Mouse (Mus musculus): ENCODE data around the gene Fam216a.
A peak's percentile ranks its signal among the peaks of the same experiment; 100 is the strongest.

Fam216a gene

GRCm38 (mm10) chr5:122390671-122391070 is 18.5 kb upstream of the Fam216a start:
- DNase-seq (ENCODE audit: low read depth, low spot score): no peak

- no peak for DNase-seq (ENCODE audit: low read depth, low spot score)
Measured at GRCm38 (mm10) chr5:122390006-122390405, 17.8 kb upstream of the Fam216a start.

DNA sequence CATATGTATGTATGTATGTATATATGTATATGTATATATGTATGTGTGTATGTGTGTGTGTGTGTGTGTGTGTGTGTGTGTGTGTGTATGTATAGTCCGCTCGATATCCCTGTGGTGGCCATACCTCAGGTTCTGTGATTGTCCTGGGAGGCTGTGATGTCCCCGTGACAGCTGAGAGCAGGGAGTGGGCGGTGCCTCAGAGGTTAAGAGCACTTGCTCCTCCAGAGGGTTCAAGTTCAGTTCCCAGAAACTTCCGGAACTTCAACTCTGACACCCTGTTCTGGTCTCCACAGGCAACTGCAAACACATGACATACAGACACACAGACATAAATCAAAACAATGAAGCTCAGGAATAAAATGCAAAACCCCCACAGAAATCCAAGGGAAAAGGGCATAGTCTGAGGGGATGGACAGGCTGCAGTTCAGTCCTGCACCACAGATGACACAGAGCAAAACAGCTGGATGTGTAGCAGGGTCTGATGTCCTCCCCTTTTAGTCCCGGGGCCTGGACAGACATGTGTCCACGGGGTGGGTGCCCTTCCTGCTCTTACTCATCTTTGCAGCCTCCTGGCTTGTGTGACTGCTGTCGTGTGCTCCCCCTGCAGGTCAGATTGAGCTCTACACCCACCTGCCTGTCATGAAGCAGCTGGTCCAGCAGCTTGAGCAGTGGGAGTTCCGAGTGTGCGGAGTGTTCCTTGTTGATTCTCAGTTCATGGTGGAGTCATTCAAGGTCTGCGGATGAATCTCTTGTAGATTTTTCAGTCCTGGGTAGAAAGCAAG is 7.4 kb upstream of the Fam216a start:
- no peak for DNase-seq (ENCODE audit: low read depth, low spot score)

GRCm38 (mm10) chr5:122378171-122378570 is 6.0 kb upstream of the Fam216a start:
- no peak for DNase-seq (ENCODE audit: low read depth, low spot score)

GRCm38 (mm10) chr5:122377101-122377833 is 5.1 kb upstream of the Fam216a start:
- DNase-seq (ENCODE audit: low read depth, low spot score): no peak

DNA sequence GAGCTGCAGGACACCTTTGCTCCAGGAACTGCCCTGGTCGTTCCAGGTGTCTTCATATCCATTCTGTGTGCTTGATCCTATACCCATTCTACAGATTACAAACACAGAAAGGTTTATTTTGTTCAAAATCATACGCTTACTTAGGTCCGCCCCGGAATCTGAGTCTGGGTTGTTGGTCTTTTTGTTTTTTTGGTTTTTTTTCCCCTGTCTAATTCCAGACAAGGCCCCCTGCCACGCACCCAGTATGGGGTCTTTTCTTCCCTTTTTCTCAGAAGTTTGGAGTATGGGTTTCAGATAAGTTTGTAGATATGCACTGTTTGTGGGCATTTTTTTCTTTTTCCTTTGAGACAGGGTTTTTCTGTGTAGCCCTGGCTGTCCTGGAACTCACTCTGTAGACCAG is 714 bp upstream of the Fam216a start:
- no peak for DNase-seq (ENCODE audit: low read depth, low spot score)

GRCm38 (mm10) chr5:122371591-122372191 is 473 bp downstream of the Fam216a start, which contains the start of gene Gpn3:
Gene Gpn3 (plus strand): TSS chr5:122371876.
- peak; percentile 59 for DNase-seq (ENCODE audit: low read depth, low spot score)

DNA sequence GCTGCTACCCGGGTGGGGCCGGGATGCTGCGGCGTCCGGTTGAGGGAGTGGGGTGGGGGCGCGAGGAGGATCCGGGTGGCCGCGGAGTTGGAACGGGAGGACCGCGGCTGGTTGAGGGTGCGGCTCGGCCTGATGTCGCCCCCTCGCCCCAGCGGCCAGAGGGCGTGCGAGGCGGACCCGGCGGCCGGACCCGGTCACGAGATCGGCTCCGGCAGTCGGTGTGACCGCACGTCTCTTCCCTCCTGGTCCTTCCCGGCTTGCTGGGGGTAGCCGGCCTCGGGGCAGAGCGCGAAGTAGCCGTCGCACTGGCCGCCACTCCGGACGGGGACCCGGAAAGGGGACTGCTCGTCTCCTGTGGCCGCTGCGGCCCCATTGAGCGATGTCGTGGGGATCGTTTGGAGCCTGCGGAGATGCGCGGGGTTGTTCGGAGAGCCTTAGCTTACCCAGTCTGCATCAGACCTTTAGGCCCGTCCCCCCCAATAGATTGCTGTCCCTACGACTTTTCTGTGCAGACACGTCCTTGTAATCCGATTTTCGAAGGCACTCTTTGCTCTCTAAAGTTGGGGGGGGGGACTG is 17.6 kb downstream of the Fam216a start:
- DNase-seq (ENCODE audit: low read depth, low spot score): no peak

DNA sequence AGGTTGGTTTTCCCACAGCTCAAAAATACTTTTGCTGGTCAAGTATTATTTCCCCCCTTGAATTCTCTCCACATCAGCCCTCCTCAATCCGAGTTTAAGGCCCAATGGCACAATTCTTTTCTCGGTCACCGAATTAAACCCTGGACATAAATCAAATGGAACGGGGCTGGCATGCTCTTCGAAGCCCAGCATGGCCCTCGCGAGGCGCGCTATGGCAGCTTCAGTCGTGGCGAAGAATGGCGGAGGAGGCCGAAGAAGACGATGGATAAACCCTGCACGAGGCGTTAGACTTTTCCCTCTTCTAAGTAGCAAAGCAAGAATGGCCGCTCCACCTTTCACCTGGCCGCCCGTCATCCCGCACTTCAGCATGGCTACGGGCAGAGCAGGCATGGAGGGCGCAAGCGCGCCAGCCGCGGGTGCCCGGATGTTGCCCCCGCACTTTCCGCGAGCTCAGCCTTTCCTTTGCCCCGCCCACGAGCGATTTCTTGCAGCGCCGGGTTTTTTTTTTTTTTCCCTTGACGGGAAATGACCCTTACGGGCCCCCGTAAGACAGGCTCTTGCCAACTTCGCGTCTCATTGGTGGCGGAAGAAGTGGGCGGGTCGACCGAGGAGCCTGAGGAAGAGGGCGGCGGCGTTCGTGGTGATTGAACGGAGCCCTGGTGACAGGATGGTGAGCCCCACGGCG is 18.2 kb downstream of the Fam216a start, which contains the start of the genes Rad9b and Vps29:
Rad9b (minus strand) TSS at position 427 of the 685 bp plus-strand sequence.
Vps29 (plus strand) TSS at position 563 of the 685 bp plus-strand sequence.
- DNase-seq (ENCODE audit: low read depth, low spot score): peak; percentile 98

- DNase-seq (ENCODE audit: low read depth, low spot score): no peak
Measured at GRCm38 (mm10) chr5:122345777-122346176, 26.4 kb downstream of the Fam216a start.

DNA sequence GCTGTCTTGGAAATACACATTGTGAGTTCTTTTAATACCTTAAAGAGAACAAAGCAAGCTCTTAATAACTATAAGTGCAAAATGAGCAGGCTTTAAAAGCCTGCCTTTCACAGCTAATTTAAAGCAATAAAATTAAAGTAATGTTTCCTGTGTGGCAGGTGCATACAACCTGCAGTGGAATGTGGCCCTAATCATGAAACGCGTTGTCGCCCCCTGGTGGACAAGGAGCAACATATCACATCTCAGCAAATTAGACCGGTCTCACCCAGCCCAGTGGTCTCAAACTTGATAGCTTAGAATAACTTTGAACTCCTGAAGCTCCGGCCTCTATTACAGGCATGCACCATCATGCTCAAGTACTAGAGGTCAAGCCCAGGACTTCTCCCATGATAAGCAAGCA is 27.9 kb downstream of the Fam216a start:
- peak; percentile 42 for DNase-seq (ENCODE audit: low read depth, low spot score)

DNA sequence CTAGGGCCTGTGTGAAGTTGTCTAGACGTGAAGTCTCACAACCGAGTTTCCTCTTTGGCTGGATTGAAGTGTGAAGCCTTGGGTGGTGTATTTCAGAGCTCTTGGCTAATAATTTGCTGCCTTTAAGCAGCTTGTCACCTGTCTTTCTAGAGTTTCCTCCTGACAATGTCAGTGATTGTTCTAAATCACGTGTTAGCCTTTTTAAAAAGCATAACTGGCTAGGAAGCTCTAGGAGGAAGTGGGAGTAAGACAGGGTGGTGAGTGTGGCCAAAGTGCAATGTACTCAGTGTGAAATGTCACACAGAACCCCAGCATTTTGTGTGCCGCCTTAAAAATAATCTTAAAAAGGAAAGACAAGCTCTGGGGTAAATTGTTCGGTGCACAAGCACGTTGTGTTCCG is 28.4 kb downstream of the Fam216a start:
- DNase-seq (ENCODE audit: low read depth, low spot score): no peak

GRCm38 (mm10) chr5:122342874-122343273 is 29.3 kb downstream of the Fam216a start:
- DNase-seq (ENCODE audit: low read depth, low spot score): no peak

DNA sequence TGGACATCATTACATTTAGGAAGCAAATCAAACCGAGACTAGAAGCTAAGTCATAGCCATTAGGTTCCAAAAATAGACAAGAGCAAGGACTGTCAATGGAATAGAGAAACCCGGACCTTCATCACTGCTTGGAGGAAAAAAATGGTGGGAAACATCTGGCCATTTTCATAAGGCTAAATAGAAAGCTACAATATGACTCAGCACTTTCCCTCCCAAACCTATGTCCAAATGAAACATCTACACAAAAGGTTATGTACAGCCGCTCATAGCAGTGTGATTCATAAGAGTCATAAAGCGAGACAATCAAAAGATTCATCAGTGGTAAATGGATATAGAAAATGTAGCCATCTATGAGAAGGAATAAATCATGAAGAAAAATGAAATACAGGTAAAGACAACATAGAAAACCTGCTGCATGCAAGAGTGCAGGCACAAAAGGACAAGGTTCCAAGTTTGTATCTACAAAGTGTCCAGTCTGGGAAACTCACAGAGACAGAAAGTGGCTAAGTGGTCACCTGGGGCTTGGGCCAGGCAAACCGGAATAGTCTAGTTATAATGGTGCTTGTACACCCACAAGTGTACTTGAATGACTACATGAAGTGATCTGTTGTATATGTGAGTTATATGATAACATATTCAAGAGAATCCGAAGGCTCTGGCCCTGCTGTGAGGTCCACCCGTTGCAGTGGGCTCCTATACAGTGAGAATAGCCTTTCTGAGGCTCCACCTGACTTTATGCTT is 35.4 kb downstream of the Fam216a start:
- no peak for DNase-seq (ENCODE audit: low read depth, low spot score)

- no peak for DNase-seq (ENCODE audit: low read depth, low spot score)
Measured at GRCm38 (mm10) chr5:122334682-122335081, 37.5 kb downstream of the Fam216a start.

- no peak for DNase-seq (ENCODE audit: low read depth, low spot score)
Measured at GRCm38 (mm10) chr5:122330269-122330668, 41.9 kb downstream of the Fam216a start.

GRCm38 (mm10) chr5:122327283-122327682 is 44.9 kb downstream of the Fam216a start:
- DNase-seq (ENCODE audit: low read depth, low spot score): no peak

DNA sequence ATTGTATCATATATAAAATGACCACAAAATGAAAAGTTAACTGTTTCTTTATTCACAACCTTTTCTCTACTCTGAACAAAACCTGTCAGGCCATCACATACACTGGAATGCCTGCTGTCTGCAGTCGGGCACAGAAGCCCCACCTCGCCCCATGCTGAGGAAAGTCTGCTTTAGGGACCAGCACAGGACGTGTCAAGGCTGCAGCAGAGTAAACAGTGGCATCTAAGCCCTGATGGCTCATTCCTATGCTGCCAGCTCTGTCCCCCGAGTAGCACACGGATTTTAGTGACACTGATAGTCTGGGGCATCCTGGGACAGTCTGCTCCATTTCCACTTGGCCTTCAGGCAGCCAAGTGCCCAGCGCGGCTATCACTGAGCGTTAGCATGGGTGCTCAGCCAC is 46.7 kb downstream of the Fam216a start:
- no peak for DNase-seq (ENCODE audit: low read depth, low spot score)

DNA sequence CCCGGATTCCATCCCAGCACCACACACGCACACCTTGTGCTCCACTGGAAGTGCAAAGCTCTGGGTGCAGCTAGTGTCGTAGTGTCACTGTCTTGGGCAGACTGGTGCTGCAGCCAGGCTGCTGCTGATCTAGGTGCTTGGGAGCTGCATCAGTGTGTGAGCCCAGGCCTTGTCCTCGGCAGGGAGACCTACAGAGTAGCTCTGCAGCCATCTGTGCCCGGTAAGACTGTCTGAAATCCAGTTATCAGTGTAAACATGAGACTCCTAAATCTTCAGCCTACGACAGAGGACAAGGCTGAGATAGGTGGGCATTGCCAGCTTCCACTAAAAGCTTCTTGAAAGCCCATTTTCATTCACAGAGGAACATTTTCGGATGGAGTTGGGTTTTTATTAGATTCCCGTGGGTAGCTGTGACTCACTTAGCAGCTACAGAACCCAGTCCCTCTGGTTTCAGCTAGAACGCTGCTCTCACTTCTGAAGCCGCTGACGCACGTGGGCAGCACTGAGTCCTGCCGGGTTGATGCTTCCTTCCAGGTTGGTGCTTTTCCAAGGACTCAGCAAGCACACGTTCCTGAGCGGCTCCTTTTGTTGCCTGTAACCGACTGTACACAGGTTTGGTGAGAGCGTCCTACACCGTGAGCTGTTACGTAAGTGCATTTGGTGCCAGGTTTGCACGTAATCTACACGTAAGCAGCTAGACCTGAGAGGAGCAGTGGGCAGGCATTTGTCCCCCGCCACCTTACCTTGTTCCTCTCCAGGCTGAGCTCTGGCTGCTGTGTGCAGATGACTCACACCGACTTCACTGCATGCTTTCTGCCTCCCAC is 47.3 kb downstream of the Fam216a start:
- no peak for DNase-seq (ENCODE audit: low read depth, low spot score)

- no peak for DNase-seq (ENCODE audit: low read depth, low spot score)
Measured at GRCm38 (mm10) chr5:122323523-122323922, 48.6 kb downstream of the Fam216a start.
